Mouse (Mus musculus) embryo, embryonic 11 days (tissue): ENCODE data around the gene Ing5.
A peak's percentile ranks its signal among the peaks of the same experiment; 100 is the strongest.
"Not testable (repeated sequence)": the region's sequence is repeated elsewhere in the genome, so short reads cannot be mapped to it uniquely, and the experiment has no call there.

Experiments used
- DNase-seq: peaks from one replicate; pipeline ENCODE4 v3.0.0-alpha.2; 2015

The Ing5 gene

GRCm38 (mm10) chr1:93803556-93804507, at the start of gene Ing5:
Gene Ing5 (plus strand): TSS chr1:93803965.
- DNase-seq = peak; percentile 98

GRCm38 (mm10) chr1:93754573-93755290, 49.0 kb upstream of the Ing5 start, which contains the start of gene Thap4:
Gene Thap4 (minus strand): TSS chr1:93754864.
- peak; percentile 96 for DNase-seq

- DNase-seq = no peak
Observed at GRCm38 (mm10) chr1:93755291-93755610, 48.5 kb upstream of the Ing5 start.

GRCm38 (mm10) chr1:93755618-93756017, 48.1 kb upstream of the Ing5 start:
- DNase-seq = no peak

GRCm38 (mm10) chr1:93756154-93756553, 47.6 kb upstream of the Ing5 start:
- no peak for DNase-seq

GRCm38 (mm10) chr1:93760076-93760475, 43.7 kb upstream of the Ing5 start:
- no peak for DNase-seq

GRCm38 (mm10) chr1:93763531-93763930, 40.2 kb upstream of the Ing5 start:
- DNase-seq = not testable (repeated sequence)

- no peak for DNase-seq
Observed at GRCm38 (mm10) chr1:93764871-93765591, 38.7 kb upstream of the Ing5 start.

- no peak for DNase-seq
Observed at GRCm38 (mm10) chr1:93767600-93767999, 36.2 kb upstream of the Ing5 start.

GRCm38 (mm10) chr1:93769901-93770300, 33.9 kb upstream of the Ing5 start:
- no peak for DNase-seq

- DNase-seq = no peak
Observed at GRCm38 (mm10) chr1:93776686-93777085, 27.1 kb upstream of the Ing5 start.

GRCm38 (mm10) chr1:93786912-93787311, 16.9 kb upstream of the Ing5 start:
- DNase-seq = no peak

GRCm38 (mm10) chr1:93794526-93794925, 9.2 kb upstream of the Ing5 start:
- no peak for DNase-seq

- DNase-seq = no peak
Observed at GRCm38 (mm10) chr1:93795886-93796285, 7.9 kb upstream of the Ing5 start.

GRCm38 (mm10) chr1:93800670-93801503, 2.9 kb upstream of the Ing5 start:
- no peak for DNase-seq

GRCm38 (mm10) chr1:93801741-93802238, 2.0 kb upstream of the Ing5 start, which contains the start of gene Dtymk:
Gene Dtymk (minus strand): TSS chr1:93801934.
- peak; percentile 98 for DNase-seq

GRCm38 (mm10) chr1:93802771-93803170, 994 bp upstream of the Ing5 start:
- DNase-seq = no peak

GRCm38 (mm10) chr1:93804818-93805217, 1.1 kb downstream of the Ing5 start:
- DNase-seq = no peak

- DNase-seq = no peak
Observed at GRCm38 (mm10) chr1:93805221-93805951, 1.6 kb downstream of the Ing5 start.

- DNase-seq = no peak
Observed at GRCm38 (mm10) chr1:93808871-93809270, 5.1 kb downstream of the Ing5 start.

- no peak for DNase-seq
Observed at GRCm38 (mm10) chr1:93810011-93810410, 6.2 kb downstream of the Ing5 start.
